Mouse (Mus musculus) limb, embryonic 12.5 days (tissue): ENCODE data around the gene Gdf9. TPM values are rescaled to one million over a fixed set of nuclear protein-coding genes. Genes with fewer than 3 reads are reported as not detected.

ENCODE experiments used
- microRNA-seq: library from miRNA; unstranded; fragments of <30 nt; microRNA quantifications from one replicate; pipeline ENCODE4, GENCODE M21; 2017
- polyA plus RNA-seq: library from polyadenylated mRNA; unstranded; fragments of >200 nt; fragmentation: Nextera tagmentation; extraction: Ambion mirVana; gene quantifications from 2 replicates; pipeline ENCODE4 v1.2.1, GENCODE M21; 2016

Gene Gdf9
- polyA plus RNA-seq, 1 experiment from 2014 or later: 1.2 TPM

Small RNA genes lying within 50 kb of the gene (microRNA-seq; reads per million reads assigned to microRNA genes)
- not detected for gene Mir6920

Other genes with a start within 250 kb of the Gdf9 start
- 108 and 118 TPM in 2 replicates for gene Hspa4, start 130.6 kb upstream of the Gdf9 start, polyA plus RNA-seq
- 21.0 and 22.5 TPM in 2 replicates for gene Zcchc10, start 106.3 kb upstream of the Gdf9 start, polyA plus RNA-seq
- gene Aff4, start 80.2 kb upstream of the Gdf9 start, polyA plus RNA-seq: 61.5 and 67.4 TPM in 2 replicates
- 0.44 TPM in 1 of 2 replicates, not detected in the other for gene Leap2, start 7.9 kb upstream of the Gdf9 start, polyA plus RNA-seq
- gene Uqcrq, start 192 bp upstream of the Gdf9 start, polyA plus RNA-seq: 461 and 512 TPM in 2 replicates
- 0.36 and 0.38 TPM in 2 replicates for gene Gm10447, start 26.1 kb downstream of the Gdf9 start, polyA plus RNA-seq
- 6.3 and 6.8 TPM in 2 replicates for gene Shroom1, start 26.2 kb downstream of the Gdf9 start, polyA plus RNA-seq
- not detected in 2 replicates for gene Gm9837, start 39.5 kb downstream of the Gdf9 start, polyA plus RNA-seq
- not detected in 2 replicates for gene Gm9945, start 49.1 kb downstream of the Gdf9 start, polyA plus RNA-seq
- gene Sowaha, start 49.3 kb downstream of the Gdf9 start, polyA plus RNA-seq: 0.24 and 0.32 TPM in 2 replicates
- gene Sept8, start 88.2 kb downstream of the Gdf9 start, polyA plus RNA-seq: 36.7 and 41.8 TPM in 2 replicates
- 80.7 and 84.6 TPM in 2 replicates for gene Kif3a, start 136.4 kb downstream of the Gdf9 start, polyA plus RNA-seq
- gene Il4, start 187.6 kb downstream of the Gdf9 start, polyA plus RNA-seq: 2.0 and 2.6 TPM in 2 replicates
- gene Il13, start 203.7 kb downstream of the Gdf9 start, polyA plus RNA-seq: not detected in 2 replicates